Mouse (Mus musculus) CD4-positive, CD25-positive, alpha-beta regulatory T cell, adult 4 months (primary cell): ENCODE data around the gene Fat2. TPM values are rescaled to one million over a fixed set of nuclear protein-coding genes. Genes with fewer than 3 reads are reported as not detected.
A peak's percentile ranks its signal among the peaks of the same experiment; 100 is the strongest.

Experiments
- ATAC-seq: one replicate; pipeline ENCODE4 v1.8.0; 2017
- polyA plus RNA-seq, 2 experiments: library from polyadenylated mRNA; unstranded; fragments of 100-300 nt; shearing (Covaris generic); gene quantifications; one replicate each; pipeline ENCODE4 v1.2.1; 2017

The Fat2 gene
- polyA plus RNA-seq, 2 experiments from 2014 or later = not detected

DNA sequence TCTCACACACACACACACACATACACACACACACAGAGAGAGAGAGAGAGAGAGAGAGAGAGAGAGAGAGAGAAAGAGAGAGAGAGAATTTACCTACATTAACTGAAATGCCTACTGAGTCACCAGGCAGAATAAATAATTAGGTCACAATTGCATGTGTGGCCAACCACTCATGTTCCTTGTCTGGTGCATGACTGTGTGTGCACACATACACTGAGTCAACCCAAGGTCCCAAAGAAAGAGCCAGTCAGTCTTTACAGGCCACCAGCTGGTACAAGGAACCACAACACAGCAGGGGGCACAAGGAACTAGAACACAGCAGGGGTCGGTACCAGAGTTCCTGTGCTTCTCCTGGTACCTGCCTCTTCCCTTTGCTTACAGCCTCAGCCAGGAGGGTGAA is 99.5 kb downstream of the Fat2 start:
- no peak for ATAC-seq

DNA sequence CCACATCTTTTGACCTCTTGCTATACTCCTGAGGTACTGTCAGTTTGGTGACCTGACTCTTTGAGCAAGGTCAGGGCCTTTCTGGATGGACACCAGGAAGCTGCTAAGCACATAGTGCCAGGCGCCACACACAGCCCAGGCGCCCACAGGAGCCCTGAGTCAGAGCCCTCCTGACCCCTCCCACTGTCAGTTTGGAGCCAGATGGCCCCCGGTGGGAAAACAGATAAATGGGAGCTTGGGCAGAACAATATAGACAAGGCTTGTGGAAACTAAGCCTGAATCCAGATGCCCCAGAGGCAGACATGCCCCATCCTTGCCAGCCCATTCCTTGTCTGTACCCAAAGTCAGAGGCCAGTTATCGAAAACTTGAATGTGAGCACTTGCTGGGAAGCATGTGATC is 101.6 kb downstream of the Fat2 start:
- ATAC-seq = no peak

DNA sequence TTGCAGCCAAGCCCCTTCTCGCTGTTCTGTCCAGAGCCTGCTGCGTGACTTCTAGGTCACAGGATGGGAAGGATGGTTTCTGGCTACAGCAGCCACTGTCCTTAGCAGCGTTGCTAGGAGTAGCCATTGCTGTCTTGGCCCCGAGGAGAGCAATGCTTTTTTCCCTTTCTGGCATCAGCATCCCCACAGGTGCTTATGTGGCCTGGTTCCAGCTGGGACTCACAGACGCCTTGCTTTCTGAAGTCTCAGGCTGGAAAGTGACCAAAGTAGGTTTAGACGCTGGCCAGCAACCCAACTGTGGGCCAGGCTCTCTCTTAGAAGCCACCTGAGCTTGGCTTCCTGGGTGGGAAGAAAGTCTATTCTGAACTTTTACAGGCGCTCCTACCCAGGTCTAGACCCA is 102.1 kb downstream of the Fat2 start:
- ATAC-seq = no peak

DNA sequence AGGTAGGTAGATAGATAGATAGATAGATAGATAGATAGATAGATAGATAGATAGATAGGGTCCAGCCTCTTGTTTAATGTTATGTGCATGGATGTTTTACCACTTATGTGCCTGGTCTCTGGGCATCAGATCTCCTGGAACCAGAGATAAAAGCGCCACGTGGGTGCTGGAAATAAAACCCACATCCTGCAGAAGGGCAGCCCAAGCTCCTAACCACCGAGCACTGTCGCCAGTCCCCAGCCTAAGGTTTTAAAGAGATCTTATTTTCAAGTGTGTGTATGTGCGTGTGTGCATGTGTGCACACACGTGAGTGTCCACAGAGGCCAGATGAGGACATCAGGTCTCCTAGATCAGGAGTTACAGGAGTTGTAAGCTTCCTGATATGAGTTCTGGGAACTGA is 105.3 kb downstream of the Fat2 start:
- peak; percentile 47 for ATAC-seq

DNA sequence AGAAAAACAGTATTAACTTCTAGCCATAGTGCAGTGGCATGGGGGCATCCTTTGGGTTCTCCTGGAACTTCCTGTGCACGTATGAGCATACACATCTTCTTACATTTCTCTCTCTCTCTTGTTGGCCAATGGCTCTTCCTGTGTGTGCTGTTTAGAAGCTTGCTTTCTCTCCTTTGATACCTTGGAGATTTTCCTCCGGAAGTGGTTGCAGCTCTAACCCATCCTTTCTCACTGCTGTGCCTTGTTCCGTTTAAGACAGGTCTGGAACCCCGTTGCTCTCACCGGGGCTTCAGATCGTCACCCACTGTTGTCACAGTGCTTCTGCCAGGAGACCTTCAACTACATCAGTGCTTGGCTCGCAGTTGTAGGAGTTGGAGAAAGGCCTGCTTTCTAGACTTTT is 115.1 kb downstream of the Fat2 start:
- ATAC-seq = peak; percentile 43

DNA sequence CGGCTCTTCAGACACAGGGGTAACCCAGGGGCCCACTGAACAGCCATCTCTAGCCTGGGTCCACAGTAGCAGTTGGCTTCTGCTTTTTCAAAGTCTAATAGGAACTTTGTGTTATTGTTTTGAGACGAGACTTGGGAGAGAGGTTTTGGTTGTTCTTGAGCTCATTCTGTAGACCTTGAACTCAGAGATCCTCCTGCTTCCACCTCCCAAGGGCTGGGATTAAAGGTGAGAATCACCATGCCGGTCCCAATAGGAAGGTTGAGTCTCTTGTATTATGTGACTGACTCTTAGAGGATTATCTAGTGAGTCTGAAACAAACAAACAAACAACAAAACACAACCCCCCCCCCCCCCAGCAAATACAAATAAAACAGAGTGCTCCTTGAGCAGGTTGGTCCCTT is 117.9 kb downstream of the Fat2 start:
- ATAC-seq = no peak

DNA sequence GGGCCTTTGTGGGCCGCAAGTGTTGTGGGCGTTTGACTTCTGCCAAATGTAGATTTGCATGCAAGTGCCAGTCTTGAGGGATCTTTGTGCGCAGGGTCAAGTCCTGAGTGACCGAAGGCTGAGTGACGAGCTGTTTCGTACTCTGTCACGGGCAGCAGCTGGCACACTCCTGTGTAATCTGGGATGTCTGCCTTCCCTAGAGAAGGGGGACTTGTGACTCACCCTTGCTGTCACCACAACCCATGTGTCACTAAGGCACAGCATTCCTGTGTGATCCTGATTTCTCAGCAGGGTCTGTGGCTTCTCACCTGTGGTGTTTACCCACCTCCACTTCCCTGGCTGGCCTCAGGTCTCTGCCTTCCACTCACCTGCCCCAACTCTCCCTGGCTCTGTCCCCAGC is 118.5 kb downstream of the Fat2 start:
- no peak for ATAC-seq

DNA sequence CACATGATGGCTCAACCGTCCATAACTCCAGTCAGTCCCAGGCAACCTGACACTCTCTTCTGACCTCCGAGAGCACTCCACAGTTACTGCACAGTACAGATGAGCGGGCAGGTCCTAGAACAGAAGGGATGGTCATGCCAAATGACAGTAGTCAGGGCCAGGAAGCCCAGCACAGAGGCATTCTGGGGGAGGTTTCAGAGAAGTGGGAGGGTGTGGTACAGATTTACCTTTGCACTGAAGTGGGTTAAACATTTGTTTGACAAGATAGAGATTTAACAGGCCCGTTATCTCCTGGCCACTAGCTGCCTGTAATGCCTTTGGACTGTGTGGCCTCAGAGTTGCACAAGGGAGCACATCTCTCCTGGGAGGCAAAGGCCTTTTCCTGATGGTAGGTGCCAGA is 118.9 kb downstream of the Fat2 start:
- ATAC-seq = no peak

DNA sequence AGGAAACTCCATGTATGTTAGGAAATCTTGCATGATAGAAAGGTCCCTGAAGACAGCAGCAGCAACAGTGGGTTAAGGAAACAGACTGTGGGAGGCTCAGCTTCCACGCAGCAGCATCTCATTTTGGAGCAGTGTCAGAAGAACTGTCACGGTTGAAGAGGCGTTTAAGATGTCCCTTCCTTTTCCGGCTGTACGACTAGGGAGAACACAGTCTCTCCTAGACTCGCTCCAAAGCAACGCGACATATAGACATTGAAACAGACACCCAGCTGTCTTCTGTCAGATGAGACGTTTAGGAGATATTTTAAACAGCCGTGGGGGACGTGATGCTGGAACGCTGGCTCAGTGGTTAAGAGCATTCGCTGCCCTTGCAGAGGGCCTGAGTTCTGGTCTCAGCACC is 119.5 kb downstream of the Fat2 start:
- no peak for ATAC-seq

DNA sequence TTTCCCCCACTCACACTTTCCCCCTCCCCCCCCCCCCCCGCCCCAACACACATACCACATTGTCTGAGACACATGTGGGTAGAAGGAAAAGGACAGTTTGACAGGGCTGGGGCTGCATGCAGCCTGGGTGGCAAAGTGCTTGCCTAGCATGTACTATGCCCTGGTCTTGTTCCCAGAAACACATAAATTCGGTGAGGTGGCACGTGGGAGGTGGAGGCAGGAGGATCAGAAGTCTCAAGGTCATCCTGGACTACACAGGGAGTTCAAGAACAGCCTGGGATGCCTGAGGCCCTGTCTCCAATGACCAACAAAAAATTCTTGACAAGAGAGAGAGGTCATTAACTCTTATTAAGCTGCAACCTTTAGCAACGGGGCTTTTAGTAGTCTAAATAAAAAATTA is 120.3 kb downstream of the Fat2 start:
- ATAC-seq = no peak

DNA sequence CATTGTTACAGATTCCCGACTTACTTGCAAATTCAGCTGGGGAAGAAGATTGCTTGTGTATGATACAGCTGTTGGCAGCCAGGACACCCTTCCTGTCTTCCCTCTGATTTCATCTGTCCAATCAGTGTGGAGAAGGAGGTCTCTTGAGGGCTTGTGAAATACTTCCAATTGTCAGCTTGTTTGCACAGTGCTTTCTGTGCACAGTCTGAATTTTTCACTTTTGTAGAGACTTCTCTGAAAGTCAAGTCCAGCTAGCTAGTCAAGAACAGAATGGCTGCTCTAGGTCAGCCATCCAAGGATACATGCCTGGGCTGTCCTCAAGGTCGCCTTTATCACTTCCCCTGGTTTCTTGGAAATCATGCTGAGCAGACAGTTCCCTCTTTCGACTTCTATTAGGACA is 121.4 kb downstream of the Fat2 start:
- ATAC-seq = no peak

DNA sequence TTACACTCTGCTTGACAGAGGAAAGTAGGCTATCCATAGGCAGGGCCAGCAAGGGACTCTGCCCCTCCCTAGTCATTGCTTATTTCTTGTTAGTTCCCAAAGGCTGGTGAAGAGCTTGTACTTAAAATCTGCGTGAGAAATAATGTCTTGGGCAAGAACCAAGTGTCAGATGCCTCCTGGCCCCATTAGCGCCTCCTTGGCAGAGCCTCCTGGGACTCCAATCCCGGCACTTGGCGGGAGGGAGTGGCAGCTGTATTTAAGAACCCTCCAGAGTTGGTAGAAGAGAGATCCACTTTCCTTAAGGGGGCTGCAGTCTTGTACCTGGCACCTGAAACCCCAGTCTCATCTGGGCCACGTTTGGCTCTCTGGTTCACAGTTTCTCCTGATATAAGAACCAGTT is 122.2 kb downstream of the Fat2 start:
- no peak for ATAC-seq

DNA sequence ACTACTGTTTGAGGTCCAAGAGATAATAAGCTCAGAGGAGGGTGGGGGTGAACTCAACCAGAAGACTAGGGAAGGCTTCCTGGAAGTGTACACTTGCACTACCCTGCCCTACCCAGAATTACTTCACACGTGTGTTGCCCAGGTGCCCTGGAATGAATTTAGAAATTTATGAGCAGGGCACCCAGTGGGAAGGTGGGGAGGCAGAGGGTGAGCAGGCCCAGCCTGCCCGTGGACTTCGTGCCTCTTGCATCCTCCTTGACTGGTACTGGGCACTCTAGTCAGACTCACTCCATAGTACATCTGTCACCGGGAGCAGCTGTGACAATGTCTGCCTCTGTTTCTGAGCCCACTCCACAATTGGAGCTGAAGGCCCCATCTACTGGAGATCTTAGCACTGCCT is 122.8 kb downstream of the Fat2 start:
- ATAC-seq = no peak

DNA sequence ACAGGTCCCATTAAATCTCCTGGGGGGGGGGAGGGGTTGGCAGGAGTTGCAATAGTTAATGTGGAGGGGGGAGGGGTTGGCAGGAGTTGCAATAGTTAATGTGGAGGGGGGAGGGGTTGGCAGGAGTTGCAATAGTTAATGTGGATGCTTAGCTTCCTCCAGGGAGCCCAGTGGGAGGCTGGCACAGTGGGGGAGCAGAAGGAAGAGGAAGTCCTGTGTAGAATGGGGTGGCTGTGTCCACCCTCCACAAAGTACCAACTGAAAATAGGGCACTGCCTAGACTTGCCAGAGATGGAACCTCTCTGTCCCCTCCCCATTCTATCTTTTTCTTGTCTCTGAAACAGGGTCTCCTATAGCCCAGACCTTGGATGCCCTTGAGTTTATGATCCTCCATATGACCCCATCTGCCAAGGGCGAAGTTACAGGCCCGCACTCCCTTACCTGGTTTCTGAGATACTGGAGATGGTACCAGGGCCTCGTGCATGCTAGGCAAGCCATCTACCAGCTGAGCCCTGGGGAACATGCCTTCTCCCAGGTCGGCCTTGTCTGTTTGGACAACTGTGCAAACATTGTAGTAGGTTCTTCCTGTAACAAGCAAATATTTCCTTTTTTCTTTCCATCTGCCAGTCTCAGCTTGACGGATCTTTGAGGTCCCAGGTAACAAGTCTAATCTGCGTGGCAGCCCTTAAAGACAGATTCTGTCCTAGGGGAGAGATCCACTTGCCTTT is 126.6 kb downstream of the Fat2 start:
- no peak for ATAC-seq

DNA sequence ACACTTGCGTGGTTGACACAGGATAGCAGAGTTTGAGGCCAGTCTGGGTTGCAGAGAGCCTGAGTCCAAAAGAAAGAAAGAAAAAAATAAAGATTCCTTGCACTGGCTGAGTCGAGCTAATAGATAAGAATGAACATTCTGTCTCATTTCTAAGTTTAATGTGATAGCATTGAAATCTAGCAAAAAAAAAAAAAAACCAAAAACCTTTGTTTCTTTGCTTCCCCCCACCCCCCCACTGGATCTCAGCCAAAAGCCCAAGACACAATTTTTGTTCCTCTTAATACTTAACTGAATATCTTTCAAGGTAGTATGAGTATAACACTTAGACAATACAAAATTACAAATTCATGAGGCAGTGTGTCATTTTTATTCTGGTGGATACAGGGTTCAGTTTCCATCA is 127.3 kb downstream of the Fat2 start:
- ATAC-seq = no peak

DNA sequence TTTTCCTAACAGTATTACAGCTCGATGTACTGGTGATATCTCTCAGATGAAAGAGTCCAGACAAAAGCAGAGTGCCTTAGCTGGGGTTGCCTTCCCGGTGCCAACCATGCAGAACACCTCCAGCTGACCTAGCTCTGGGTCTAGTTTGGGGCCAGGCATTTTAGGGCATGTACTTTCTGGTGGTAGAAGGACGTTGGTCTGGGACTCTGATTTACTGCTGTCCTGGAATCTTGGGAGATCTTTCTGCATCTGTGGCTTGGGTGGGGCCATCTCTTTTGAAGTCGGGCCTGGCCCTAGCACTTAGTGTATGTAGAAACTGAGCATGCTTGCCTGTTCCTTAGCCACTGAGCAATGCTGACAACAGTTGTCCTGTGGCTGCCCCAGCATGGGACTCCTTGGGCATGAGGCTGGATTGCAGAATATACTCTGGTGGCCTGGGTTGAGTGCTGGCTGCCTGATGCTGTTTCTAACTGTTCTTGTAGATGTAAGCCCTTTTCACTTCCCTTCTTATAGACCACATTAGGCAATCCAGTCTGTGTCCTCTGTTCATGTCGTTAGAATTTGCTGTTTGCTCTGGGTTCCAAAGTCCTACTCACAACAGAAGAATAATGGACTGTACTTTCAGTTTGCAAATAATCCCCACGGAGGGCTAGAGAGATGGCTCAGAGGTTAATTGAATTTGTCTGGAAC is 128.2 kb downstream of the Fat2 start:
- no peak for ATAC-seq

DNA sequence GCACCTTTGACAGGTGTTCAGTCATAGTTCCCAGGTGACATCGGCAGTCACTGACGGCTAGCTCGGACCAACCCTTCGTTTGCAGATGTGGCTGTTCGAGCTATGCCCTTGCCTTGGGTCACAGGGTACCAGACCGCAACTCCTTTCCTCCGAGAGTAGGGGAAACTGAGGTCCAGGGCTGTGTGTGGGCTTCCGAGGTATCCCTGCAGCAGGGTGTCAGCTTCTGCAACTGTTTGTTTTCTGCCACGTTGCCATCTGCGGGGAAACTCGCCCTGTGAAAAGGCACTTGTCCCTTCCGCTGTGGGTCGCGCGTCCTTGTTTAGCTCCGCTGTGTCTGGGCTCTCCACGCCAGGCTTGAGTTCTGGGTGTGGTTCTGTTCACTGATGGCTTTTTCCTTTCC is 131.8 kb downstream of the Fat2 start:
- ATAC-seq = peak; percentile 42

DNA sequence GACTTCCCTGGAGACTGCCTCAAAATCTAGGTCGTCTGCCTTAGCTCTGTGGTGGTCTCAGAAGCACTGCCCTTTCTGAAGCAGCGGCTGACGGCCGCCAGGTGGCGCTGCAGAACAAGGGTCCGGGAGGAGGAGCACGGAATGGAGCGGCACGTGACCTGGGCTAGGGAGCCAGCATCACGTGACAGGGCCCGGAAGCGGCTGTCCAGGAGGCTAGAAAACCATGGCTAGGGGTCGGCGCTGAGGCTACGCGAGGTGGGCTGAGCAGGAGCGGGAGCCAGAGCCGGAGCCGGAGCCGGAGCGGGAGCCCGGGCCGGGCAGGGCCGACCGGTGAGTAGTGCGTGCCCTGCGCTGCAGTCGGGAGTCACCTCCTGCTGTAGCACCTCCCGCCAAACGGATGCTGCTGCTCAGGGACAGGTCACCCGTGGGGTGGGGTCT is 132.2 kb downstream of the Fat2 start, which contains the start of gene Slc36a1:
Slc36a1 (plus strand) TSS at position 192 of the 438 bp plus-strand sequence.
- peak; percentile 96 for ATAC-seq

Other genes with a start within 250 kb of the Fat2 start
- gene Gm2a, start 238.4 kb downstream of the Fat2 start, polyA plus RNA-seq = 100 to 1,000 TPM; 162 to 185 TPM
- under 1 TPM; 0.36 to 0.58 TPM for gene Slc36a3, start 184.9 kb downstream of the Fat2 start, polyA plus RNA-seq
- gene Slc36a2, start 151.5 kb downstream of the Fat2 start, polyA plus RNA-seq = not detected
- gene Slc36a1, start 132.2 kb downstream of the Fat2 start, polyA plus RNA-seq = 1 to 10 TPM; 2.5 to 2.9 TPM
- gene Sparc, start 86.6 kb upstream of the Fat2 start, polyA plus RNA-seq = under 1 TPM in 1 of 2 experiments, not detected in 1; 0.28 TPM
- gene Atox1, start 124.7 kb upstream of the Fat2 start, polyA plus RNA-seq = 100 to 1,000 TPM; 157 to 199 TPM
- gene G3bp1, start 133.1 kb upstream of the Fat2 start, polyA plus RNA-seq = 10 to 100 TPM; 61.1 to 74.7 TPM